Mouse (Mus musculus): ENCODE measurements at regions not wholly inside any gene's neighbourhood (a gene's known extent, or its start where the extent isn't known, plus 50 kb on each side); places are given as distances from the start of the nearest gene placed in this dataset.

DNA sequence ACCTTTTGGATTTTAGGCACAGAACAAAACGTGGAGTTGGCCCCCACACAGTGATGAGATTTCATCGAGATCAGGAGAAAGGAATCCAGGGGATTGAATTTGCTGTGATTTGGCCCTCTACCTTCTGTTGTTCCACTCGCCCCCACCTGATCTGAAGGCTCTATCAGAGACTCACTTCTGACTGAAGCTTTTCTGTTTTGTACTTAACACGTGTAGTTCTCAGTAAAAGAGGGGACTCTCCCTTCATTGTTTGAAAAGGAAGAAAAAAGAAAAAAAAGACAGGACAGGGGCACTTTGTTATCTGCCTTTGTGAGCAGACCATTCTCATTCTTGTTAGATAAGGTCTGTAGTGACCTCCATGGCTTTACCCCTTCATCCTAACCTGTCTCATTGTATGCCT is 353.2 kb upstream of the Prickle1 start:
- TF ChIP-seq CTCF (IDR thresholded peaks at IDR 0.05; ENCODE audit: low read depth) (no peak), EP300 (IDR thresholded peaks at IDR 0.05; ENCODE audit: low read depth) (no peak)
